Mouse (Mus musculus) hindbrain, embryonic 14.5 days (tissue): ENCODE results near the gene Gns. TPM values are rescaled to one million over a fixed set of nuclear protein-coding genes. Genes with fewer than 3 reads are reported as not detected.

Experiments
- ATAC-seq: fragments of 200-750 bp; cut with Nextera tagmentation; 2 replicates; pipeline ENCODE4 v1.8.0; 2017; ENCODE audit warnings: moderate number of reproducible peaks, mild to moderate bottlenecking, moderate TSS enrichment, moderate library complexity; ENCODE audit not compliant: low FRiP score
- DNase-seq: peaks from one replicate; pipeline ENCODE4 v3.0.0-alpha.2; 2015; ENCODE audit warnings: low spot score
- H3K27ac ChIP-seq: fragments of 300-500 bp; sonication (generic); 2 replicates; pipeline ENCODE4 v1.5.1; 2014; ENCODE audit warnings: mild to moderate bottlenecking, moderate library complexity
- H3K27me3 ChIP-seq: fragments of 300-500 bp; sonication (generic); 2 replicates; pipeline ENCODE4 v1.6.1; 2014; ENCODE audit warnings: mild to moderate bottlenecking, low read length, mixed read lengths; ENCODE audit not compliant: control insufficient read depth, insufficient read depth
- H3K36me3 ChIP-seq: fragments of 300-500 bp; sonication (generic); replicated peaks from 2 replicates; pipeline ENCODE4 v1.6.1; 2014; ENCODE audit not compliant: control insufficient read depth, insufficient read depth
- H3K4me1 ChIP-seq: fragments of 300-500 bp; sonication (generic); replicated peaks from 2 replicates; pipeline ENCODE4 v1.6.1; 2014; ENCODE audit warnings: antibody characterized with exemption, low read length, mixed read lengths; ENCODE audit not compliant: control insufficient read depth, insufficient read depth
- H3K4me2 ChIP-seq: fragments of 300-500 bp; sonication (generic); replicated peaks from 2 replicates; pipeline ENCODE4 v1.6.1; 2014; ENCODE audit warnings: mild to moderate bottlenecking, moderate library complexity
- H3K4me3 ChIP-seq: fragments of 300-500 bp; sonication (generic); replicated peaks from 2 replicates; pipeline ENCODE4 v1.5.1; 2014; ENCODE audit warnings: mild to moderate bottlenecking, low read length
- H3K9ac ChIP-seq: fragments of 300-500 bp; sonication (generic); 2 replicates; pipeline ENCODE4 v1.6.1; 2014
- H3K9me3 ChIP-seq: fragments of 300-500 bp; sonication (generic); 2 replicates; pipeline ENCODE4 v1.6.1; 2016; ENCODE audit warnings: low read length; ENCODE audit not compliant: control insufficient read depth
- WGBS: fragments of 180-500 bp; shearing (Covaris S2); extraction: QIAGEN DNeasy Blood & Tissue Kit; methylation state at CpG from one replicate; pipeline ENCODE4 v1.1.7; 2014; 5-methylcytosine and 5-hydroxymethylcytosine counted together
- polyA plus RNA-seq: library from polyadenylated mRNA; unstranded; fragments of >200 nt; fragmentation: Nextera tagmentation; extraction: Ambion mirVana; gene quantifications from 2 replicates; pipeline ENCODE4 v1.2.1, GENCODE M21; 2014

Gns gene
- polyA plus RNA-seq, 1 experiment from 2014 or later, result 54.3 TPM

- Histone ChIP-seq H3K27me3 (no peaks in the 10 kb centered on the region), H3K36me3 (no peaks in the 10 kb centered on the region), H3K27ac (peak overlapping the region; percentile 57; the same call in 1 of the 2 replicates), H3K9me3 (no peaks in the 10 kb centered on the region), H3K4me3 (no peak overlapping the region), H3K4me2 (no peak overlapping the region), H3K4me1 (peaks cover 28% of the 10 kb centered on the region), H3K9ac (no peak overlapping the region)
- WGBS, result 38% methylated on average over 14 of the region's 14 CpGs
- DNase-seq (no peak), ATAC-seq (no peak)
Measured at GRCm38 (mm10) chr10:121429981-121430682, 65.2 kb downstream of the Gns start.

- H3K27me3 ChIP-seq, result no peaks in the 10 kb centered on the region
- no peak overlapping the region for H3K9ac ChIP-seq
- H3K9me3 ChIP-seq, result no peaks in the 10 kb centered on the region
- no peak overlapping the region for H3K27ac ChIP-seq
- WGBS, result 82% methylated on average over 15 of the region's 15 CpGs
- ATAC-seq, result no peak
- H3K36me3 ChIP-seq, result no peaks in the 10 kb centered on the region
- H3K4me2 ChIP-seq, result no peak overlapping the region
- no peak overlapping the region for H3K4me3 ChIP-seq
- no peak for DNase-seq
- H3K4me1 ChIP-seq, result peaks cover 28% of the 10 kb centered on the region
Measured at GRCm38 (mm10) chr10:121430764-121431540, 66.1 kb downstream of the Gns start.

- peaks cover 28% of the 10 kb centered on the region for H3K4me1 ChIP-seq
- ATAC-seq (peak; percentile 19; the same call in 1 of the 2 replicates), DNase-seq (no peak)
- 54% methylated on average over 12 of the region's 12 CpGs for WGBS
- H3K4me2 ChIP-seq, result no peak overlapping the region
- H3K9me3 ChIP-seq, result no peaks in the 10 kb centered on the region
- no peak overlapping the region for H3K9ac ChIP-seq
- H3K27me3 ChIP-seq, result no peaks in the 10 kb centered on the region
- H3K36me3 ChIP-seq, result no peaks in the 10 kb centered on the region
- H3K4me3 ChIP-seq, result no peak overlapping the region
- H3K27ac ChIP-seq, result peak overlapping the region; percentile 60
Measured at GRCm38 (mm10) chr10:121432041-121432634, 67.2 kb downstream of the Gns start.

GRCm38 (mm10) chr10:121432635-121433280 is 67.9 kb downstream of the Gns start:
- Histone ChIP-seq H3K9ac (0 out of 2 replicates have a peak overlapping the region, but pooled peaks have one; percentile 14), H3K9me3 (no peaks in the 10 kb centered on the region), H3K4me3 (no peak overlapping the region), H3K4me2 (no peak overlapping the region; the same call in 1 of the 2 replicates), H3K36me3 (no peaks in the 10 kb centered on the region), H3K27me3 (no peaks in the 10 kb centered on the region), H3K4me1 (peaks cover 28% of the 10 kb centered on the region), H3K27ac (peak overlapping the region; percentile 60)
- 34% methylated on average over 16 of the region's 16 CpGs for WGBS
- ATAC-seq (no peak), DNase-seq (no peak)

- no peak for DNase-seq
- Histone ChIP-seq H3K27me3 (no peaks in the 10 kb centered on the region), H3K4me3 (no peak overlapping the region), H3K4me1 (peaks cover 27% of the 10 kb centered on the region), H3K9ac (no peak overlapping the region), H3K9me3 (no peaks in the 10 kb centered on the region), H3K4me2 (no peak overlapping the region), H3K36me3 (no peaks in the 10 kb centered on the region), H3K27ac (no peak overlapping the region)
- WGBS, result 80% methylated on average over 15 of the region's 15 CpGs
- ATAC-seq, result no peak
Measured at GRCm38 (mm10) chr10:121434441-121435103, 69.7 kb downstream of the Gns start.

- Histone ChIP-seq H3K4me3 (no peak overlapping the region), H3K27me3 (no peaks in the 10 kb centered on the region), H3K9me3 (no peaks in the 10 kb centered on the region), H3K4me2 (no peak overlapping the region), H3K4me1 (peaks cover 20% of the 10 kb centered on the region), H3K36me3 (no peaks in the 10 kb centered on the region), H3K9ac (no peak overlapping the region), H3K27ac (no peak overlapping the region)
- 75% methylated on average over 28 of the region's 28 CpGs for WGBS
- DNase-seq, result no peak
- ATAC-seq, result no peak
Measured at GRCm38 (mm10) chr10:121435546-121436257, 70.8 kb downstream of the Gns start.

- Histone ChIP-seq H3K9me3 (no peaks in the 10 kb centered on the region), H3K27me3 (no peaks in the 10 kb centered on the region), H3K9ac (no peak overlapping the region), H3K27ac (no peak overlapping the region), H3K4me3 (no peak overlapping the region), H3K4me1 (peaks cover 20% of the 10 kb centered on the region), H3K36me3 (no peaks in the 10 kb centered on the region), H3K4me2 (no peak overlapping the region)
- WGBS, result 65% methylated on average over 8 of the region's 8 CpGs
- DNase-seq (no peak), ATAC-seq (no peak)
Measured at GRCm38 (mm10) chr10:121436258-121436645, 71.4 kb downstream of the Gns start.

GRCm38 (mm10) chr10:121436693-121437092 is 71.8 kb downstream of the Gns start:
- Histone ChIP-seq H3K9me3 (no peaks in the 10 kb centered on the region), H3K27me3 (no peaks in the 10 kb centered on the region), H3K27ac (no peak overlapping the region), H3K4me3 (no peak overlapping the region), H3K4me2 (no peak overlapping the region), H3K36me3 (no peaks in the 10 kb centered on the region), H3K4me1 (peaks cover 16% of the 10 kb centered on the region), H3K9ac (no peak overlapping the region)
- ATAC-seq (no peak), DNase-seq (no peak)
- 71% methylated on average over 4 of the region's 4 CpGs for WGBS
